Mouse (Mus musculus): ENCODE results near the gene Abcc2.

- TF ChIP-seq CTCF (IDR thresholded peaks at IDR 0.05; ENCODE audit: low read depth) = no peak
- TF ChIP-seq EP300 (IDR thresholded peaks at IDR 0.05; ENCODE audit: low read depth) = no peak
Observed at GRCm38 (mm10) chr19:43877364-43877763, 95.4 kb downstream of the Abcc2 start.

All from liver, postnatal 0 days (tissue).